ENCODE assay signal across 23 mouse cellular contexts in the genomic region with DNA sequence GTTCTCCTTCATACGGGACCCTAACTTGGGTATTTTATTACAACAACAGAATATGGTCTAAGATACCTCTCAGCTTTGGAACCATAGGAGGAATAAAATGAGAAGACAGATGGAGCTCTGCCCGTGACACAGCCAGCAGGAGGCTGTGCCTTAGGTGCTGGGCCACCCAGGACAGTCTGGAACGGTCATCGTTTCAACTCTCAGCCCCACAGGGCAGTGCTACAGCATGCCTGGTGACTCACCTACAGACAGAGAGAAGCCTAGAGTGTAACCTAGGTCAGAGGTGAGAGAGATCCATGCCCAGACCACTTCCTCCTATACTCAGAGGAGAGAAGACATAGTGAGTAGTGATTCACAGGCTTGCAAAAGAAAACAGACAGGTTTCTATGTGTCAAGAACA.
"Had no signal": no experiment of that assay in that cellular context is flagged by ENCODE, and none has a peak within 500 bp of the region (broad histone marks: within the 10 kb centered on the region; RNA-seq: fewer than 3 reads in every experiment).

No protein-coding gene starts in this region.

- H3K27me3 ChIP-seq: heart, embryonic 12.5 days; hindbrain, embryonic 13.5 days; hindbrain, embryonic 15.5 days; intestine, embryonic 15.5 days; limb, embryonic 12.5 days had no signal

- H3K9me3 ChIP-seq: heart, embryonic 10.5 days; heart, embryonic 12.5 days; hindbrain, embryonic 13.5 days; hindbrain, embryonic 15.5 days; intestine, embryonic 15.5 days; limb, embryonic 10.5 days; limb, embryonic 12.5 days had no signal

- H3K36me3 ChIP-seq: heart, embryonic 10.5 days; heart, embryonic 12.5 days; hindbrain, embryonic 13.5 days; hindbrain, embryonic 15.5 days; intestine, embryonic 15.5 days; limb, embryonic 10.5 days; limb, embryonic 12.5 days had no signal

- H3K4me3 ChIP-seq: heart, embryonic 10.5 days; heart, embryonic 12.5 days; hindbrain, embryonic 13.5 days; hindbrain, embryonic 15.5 days; intestine, embryonic 15.5 days; layer of hippocampus, adult 2 months; left cerebral cortex, adult 2 months; limb, embryonic 10.5 days; limb, embryonic 12.5 days had no signal

- ATAC-seq: hindbrain, postnatal 0 days; intestine, embryonic 15.5 days; intestine, postnatal 0 days had no signal

- DNase-seq: gastrocnemius, postnatal 14 days; gastrocnemius, postnatal 36 days; heart, adult 18-20 months; heart, postnatal 10 days; heart, postnatal 36 days; kidney, adult 18-20 months; kidney, adult 8-10 months; kidney, postnatal 10 days; kidney, postnatal 25 days; kidney, postnatal 4 days; liver had no signal

- H3K4me2 ChIP-seq: heart, embryonic 12.5 days; hindbrain, embryonic 13.5 days; hindbrain, embryonic 15.5 days; intestine, embryonic 15.5 days; limb, embryonic 12.5 days; liver, embryonic 11.5 days had no signal

- H3K27ac ChIP-seq: heart, embryonic 10.5 days; hindbrain, embryonic 13.5 days; hindbrain, embryonic 15.5 days; hindbrain, postnatal 0 days; intestine, embryonic 15.5 days; layer of hippocampus, adult 2 months; left cerebral cortex, adult 2 months; limb, embryonic 10.5 days; limb, embryonic 12.5 days had no signal

- H3K9ac ChIP-seq: heart, embryonic 12.5 days; hindbrain, embryonic 13.5 days; hindbrain, embryonic 15.5 days; intestine, embryonic 15.5 days; limb, embryonic 12.5 days had no signal

- H3K4me1 ChIP-seq: intestine, embryonic 15.5 days; limb, embryonic 12.5 days had no signal
